Mouse (Mus musculus) skeletal muscle tissue, adult 2 months (tissue): Measurements from ENCODE around the gene Nat8l.

Experiments
- DNase-seq: peaks from one replicate; pipeline ENCODE4 v3.0.0-alpha.2; 2012; ENCODE audit warnings: low read depth, low spot score

Nat8l gene

DNA sequence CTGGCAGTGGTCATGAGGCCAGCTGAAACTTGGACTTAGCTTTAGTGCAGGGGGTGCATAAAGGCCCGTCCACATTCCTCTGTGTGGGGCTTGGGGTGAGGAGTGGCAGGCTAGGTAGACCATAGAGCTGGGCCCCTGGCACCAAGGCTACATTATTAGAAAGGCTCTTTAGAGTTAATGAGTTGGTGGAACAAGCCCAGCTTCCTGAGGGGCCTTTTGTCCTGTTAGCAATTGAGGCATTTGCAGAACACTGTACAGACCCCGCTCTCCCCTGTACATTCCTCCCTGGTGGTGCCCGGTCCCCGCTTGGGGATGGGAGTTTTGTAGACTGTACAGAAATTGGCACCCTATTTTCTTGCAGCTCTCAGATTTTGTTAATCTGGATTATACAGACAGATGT, 6.9 kb downstream of the Nat8l start:
- DNase-seq: no peak

DNA sequence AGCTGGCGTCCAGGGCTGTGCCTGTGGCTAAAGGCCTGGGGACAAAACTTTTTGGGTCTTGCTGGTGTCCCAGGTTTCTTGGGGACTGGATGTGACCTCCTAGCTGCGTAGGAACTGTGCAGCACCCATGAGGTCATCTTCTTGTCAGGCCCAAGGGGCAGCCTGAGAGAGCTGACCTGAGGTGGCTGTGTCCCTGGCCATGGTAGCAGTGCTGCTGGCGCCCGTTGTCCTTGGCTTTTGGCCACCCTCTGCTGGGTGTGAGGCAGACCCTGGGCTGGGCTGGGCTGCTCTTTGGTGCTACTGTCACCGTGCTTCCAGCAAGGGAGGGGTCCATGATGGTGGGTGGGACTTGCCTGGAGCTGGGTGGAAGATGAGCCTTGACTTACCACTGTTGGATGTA, 8.8 kb downstream of the Nat8l start:
- DNase-seq: no peak

DNA sequence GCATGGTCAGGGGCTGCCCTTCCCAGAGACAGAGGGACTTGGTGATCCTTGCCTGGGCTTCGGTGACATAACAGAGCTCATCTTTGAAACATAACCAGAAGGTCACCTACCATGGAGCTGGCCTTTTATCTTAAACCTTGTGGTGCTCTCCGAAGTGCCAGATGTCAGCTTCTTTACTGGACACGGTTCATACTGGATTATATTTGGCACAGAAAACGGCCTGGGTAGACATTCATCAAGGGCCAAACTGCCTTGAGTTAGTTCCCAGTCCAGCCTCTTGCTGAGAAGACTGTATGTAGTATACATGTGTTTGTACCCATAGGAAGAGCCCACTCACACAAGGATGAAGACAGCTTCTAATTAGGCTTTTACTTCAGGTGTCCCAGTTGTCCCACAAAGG, 11.0 kb downstream of the Nat8l start:
- no peak for DNase-seq

DNA sequence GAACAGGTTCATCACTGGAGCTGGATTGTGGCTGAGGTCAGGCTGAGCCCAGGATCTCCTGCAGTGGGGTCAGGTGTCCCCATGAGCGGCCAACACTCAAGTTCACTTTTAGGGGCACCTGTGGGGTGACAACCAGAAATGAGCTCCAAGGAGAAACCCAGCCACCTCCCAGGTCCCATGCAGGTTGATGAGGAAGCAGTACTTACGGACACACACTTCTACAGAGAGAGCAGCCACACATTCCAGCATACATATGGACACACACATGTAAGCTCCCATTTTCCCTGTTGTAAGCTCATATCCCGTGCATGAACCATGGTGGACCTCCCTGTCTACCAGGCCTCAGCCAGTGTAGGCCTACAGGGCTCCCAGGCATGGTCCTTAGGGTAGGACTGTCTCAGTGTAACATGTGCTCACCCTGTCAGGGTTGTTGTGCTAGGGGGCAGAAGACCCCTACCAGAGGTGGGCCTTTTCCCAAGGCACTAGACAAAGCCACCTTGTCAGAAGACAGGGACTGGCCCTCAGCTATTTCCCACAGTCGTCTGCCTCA, 11.7 kb downstream of the Nat8l start:
- DNase-seq: no peak

DNA sequence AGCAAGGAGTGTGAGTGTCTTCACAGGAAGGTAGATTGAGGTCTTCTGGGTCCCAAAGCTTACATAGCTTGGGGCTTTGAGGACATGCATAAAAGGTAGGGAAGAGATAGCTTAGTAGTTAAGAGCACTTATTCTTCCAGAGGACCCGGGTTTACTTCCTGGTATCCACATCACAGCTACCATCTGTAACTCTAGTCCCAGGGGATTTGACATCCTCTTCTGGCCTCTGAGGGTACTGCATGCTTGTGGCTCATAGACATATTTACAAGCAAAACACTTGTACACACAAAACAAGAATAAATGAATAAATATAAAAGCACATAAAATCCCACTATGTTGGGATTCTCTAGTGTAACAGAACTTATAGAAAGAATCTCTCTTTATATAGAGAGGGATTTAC, 18.9 kb downstream of the Nat8l start:
- DNase-seq: no peak

DNA sequence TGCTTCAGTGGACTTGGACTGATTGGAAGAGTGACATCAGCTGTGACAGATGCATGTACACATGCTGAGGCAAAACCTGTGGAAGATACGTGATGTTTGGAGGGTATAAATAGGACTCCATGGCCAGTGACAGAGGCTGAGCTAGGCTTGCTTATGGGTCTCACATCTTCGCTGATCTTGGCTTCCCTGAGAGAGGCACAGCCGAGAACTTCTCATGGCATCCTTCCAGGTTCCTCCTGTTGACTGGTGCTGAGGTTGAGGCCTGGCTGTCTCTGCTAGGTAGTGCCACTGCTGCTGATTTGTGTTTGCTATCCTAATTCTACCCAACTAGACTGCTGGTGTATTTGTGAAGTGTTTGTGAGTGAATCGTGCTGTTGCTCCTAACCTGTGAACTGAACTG, 23.2 kb downstream of the Nat8l start:
- DNase-seq: no peak

DNA sequence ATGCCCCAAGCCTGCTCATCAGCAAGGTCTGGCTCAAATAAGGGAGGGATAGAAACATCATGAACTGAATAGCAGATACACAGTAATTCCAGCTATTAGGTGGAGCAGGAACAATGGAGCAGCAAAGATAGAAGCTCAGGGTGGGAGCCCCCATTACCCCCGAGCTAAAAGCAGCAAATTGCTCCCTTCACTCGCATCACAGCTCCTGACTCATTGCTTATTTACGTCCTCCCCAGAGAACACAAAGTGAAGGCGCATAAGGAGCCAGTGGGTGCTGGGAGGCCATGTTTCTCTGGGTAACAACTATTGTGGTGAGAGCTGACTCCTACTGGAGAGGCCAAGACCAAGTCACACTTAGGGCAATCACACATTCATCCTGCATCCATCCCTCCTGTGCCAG, 34.3 kb downstream of the Nat8l start:
- DNase-seq: no peak

DNA sequence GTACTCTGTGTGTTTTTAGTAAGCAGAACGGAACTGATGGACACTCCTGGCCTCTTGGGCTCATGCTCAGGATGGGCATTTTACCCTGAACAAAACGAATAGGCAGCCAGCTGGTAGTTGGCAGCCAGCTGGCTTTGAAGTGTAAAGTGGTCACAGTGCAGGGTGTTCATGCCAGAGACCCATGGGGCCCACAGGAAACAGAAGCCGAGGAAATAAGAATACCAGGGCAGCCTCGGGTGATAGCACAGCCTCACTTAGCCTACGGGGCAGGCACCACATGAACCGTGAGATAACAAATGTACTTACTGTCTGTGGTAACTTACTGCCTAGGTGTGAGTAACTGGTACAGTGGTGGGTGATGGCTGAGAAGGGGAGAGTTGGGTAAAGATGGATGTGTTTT, 35.2 kb downstream of the Nat8l start:
- DNase-seq: no peak

DNA sequence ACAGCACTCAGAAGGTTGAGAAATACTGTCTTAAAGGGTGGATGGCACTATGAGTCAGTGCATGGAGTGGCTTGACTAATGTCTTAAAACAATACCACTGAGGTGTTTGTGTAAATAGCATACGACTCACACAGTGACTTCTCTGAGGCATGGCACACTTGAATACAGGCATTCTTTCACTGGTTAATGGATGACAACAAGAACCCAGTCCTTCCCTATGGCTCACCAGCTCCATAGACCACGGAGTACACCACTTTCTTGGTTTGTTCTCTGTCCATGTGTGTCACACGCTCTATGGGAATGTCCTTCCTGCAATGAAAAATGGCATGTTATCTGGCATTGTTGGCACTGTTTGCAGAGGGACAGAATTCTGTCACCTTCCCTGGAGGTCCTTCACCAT, 36.7 kb downstream of the Nat8l start:
- no peak for DNase-seq
